Mouse (Mus musculus) embryo, embryonic 11.5 days (tissue): Measurements from ENCODE around the gene Fgfr2.

Experiments
- DNase-seq: peaks from one replicate; pipeline ENCODE4 v3.0.0-alpha.2; 2012; ENCODE audit warnings: low read depth, low spot score

Gene Fgfr2

DNA sequence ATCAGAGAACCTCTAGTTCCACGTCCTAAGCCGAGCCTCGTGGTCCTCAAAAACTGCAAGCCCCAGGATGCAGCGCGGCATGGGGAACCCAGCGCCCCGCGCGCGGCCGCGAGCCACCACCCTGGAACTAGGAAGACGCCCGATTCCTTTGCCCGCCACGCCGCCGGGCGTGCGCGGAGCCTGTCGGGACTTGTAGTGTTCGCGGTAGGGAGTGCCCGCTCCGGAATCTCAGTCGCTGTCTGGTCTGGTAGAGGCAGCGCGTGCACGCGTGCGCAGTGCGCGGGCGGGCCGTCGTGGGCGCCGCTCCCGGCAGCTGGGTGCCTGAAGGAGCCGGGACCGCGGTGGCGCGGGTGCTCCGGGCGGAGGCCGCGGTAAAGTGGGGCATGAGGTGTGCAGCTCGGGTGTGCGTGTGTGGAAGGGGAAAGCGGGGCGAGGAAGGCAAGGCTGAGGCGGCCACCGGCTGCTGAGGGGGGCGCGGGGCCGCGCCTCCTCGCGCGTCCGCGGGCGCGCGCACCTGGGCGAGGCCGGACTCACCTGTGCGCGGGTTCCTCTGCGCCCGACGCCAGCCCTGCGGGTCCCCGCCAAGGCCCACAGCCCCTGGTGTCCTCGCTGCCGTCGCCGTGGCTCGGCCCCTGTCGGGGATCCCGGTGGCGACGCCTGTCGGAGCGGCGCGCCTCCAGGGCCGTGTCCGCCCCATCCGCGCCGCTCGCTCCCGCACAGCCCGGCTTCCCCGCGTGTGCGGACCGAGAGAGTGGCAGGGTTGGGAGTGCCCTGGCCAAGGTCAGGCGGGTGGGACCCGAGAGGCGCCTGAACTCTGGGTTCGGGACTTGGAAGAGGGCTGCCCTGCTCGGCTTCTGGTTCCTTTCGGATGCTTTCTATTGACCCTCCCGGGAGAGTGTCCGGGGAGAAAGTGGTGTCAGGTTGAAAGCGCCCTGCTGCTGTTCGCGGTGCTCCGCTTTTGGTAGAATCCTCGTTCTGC is 2257.2 kb downstream of the Fgfr2 start, which contains the start of gene Plekha1:
Gene Plekha1 (plus strand): TSS at position 144 of the 979 bp plus-strand sequence.
- peak; percentile 95 for DNase-seq

GRCm38 (mm10) chr7:130864711-130865110 is 2258.4 kb downstream of the Fgfr2 start:
- no peak for DNase-seq

GRCm38 (mm10) chr7:130862501-130862900 is 2260.6 kb downstream of the Fgfr2 start:
- DNase-seq: no peak

DNA sequence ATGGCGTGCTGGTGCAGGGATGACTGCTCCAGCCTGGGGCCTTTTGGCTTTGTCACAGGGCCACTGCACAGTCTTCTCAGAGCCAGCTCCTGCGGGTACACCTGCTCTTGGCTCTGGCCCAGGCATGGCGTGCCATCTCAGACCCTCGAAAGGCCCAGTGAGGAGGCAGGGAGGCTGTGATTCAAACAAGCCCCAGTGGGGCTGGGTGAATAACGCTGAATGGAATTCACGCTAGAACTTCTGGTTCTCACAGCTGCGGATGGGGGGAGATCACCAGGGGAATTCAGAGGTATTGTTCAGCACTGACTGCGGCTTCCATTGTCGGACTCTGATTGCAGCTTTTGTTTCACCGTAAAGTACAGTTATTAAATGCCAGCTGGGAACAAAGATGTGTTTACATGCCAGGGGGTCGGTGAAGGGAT is 2262.4 kb downstream of the Fgfr2 start:
- no peak for DNase-seq

GRCm38 (mm10) chr7:130859926-130860325 is 2263.2 kb downstream of the Fgfr2 start:
- DNase-seq: no peak

DNA sequence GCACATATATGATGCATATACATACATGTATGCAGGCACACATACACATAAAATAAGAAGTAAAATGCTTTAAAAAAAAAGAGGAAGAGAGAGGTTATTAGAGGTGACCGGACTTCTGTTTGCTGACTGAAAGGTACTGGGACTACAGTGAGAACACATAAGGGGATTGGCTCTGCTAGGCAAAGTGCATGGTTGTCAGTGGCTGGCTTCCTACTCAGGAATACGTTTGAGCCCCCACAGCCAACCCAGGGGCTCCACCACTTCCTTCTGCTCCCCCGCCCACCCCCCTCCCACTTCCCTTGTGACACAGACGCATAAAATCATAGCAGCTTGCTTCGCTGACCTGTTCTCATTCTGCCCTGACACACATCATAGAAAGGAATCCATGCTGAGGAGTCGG is 2265.2 kb downstream of the Fgfr2 start:
- no peak for DNase-seq

DNA sequence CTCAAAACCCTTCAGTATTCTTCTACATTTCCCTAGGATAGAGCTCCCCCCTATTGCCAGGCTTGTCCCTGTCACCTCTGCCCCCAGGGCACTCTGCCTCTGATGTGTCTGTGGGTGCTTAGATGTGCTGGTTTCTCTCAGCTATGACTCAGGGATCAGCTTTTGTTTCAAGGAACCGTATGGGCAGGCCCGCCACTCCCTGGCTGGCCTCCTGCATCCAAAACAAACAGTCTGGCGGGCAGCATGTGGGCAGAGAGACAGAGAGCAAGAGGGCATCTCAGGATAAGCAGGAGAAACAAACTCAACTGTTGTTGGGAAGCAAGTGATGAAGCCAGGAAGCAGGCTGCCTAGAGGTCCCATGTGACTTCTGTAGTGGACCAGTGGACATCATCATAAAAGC is 2267.5 kb downstream of the Fgfr2 start:
- no peak for DNase-seq

- no peak for DNase-seq
These were observed 2268.4 kb downstream of the Fgfr2 start for GRCm38 (mm10) chr7:130854684-130855292.

GRCm38 (mm10) chr7:130847164-130847718 is 2275.9 kb downstream of the Fgfr2 start:
- DNase-seq: no peak

GRCm38 (mm10) chr7:130839380-130840100 is 2283.6 kb downstream of the Fgfr2 start:
- DNase-seq: no peak

DNA sequence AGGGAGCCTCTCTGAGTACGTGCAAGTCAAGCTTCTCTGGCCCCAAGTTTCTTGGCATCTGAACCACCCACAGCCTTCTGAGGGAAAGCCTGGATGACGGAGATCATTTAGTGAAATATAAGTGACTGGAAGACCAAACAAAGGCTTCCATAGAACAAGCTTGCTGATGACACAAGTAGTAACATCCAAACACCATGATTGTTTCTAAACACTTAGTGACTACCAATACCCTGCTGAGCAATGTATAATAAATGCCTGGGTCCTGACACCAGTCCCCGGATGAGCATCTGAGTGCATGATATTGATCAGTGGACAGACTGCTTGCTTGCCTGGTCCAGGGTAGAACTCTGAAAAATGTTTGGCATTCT is 2284.5 kb downstream of the Fgfr2 start:
- DNase-seq: no peak

DNA sequence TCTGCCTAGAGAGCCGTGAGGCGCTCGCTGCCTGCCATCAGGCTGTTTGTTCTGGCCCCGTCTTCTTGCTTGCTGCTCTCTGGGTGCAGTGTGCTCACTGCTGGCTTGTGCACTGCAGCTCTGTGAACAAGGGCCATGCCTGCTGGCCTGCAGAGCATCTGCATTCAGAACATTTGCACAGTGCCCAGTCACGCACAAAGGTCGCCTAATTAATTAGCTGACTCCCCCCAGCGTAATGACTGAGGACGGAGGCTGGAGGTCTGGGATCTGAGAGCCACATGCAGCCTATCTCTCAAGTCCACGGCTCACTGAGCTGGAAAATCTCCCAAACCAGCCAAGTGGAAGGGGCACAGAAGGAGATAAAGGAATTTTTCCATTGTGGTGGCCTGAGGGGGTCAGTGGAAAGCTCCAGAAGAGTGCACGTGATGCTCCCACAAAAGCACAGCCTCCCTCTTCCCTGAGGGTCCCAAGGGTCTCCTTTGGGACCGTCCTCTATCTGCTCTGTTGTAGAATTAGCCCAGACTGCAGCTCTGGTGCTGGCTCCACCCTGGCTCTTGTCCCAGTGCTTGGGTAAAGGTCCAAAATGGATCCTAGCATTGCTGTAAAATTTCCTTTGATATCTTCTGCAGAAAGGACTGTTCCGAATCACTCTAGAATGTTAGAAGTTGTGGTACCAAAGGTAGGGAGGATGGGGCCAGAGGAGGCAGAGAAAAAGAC is 2285.1 kb downstream of the Fgfr2 start:
- peak; percentile 19 for DNase-seq

- DNase-seq: no peak
These were observed 2287.1 kb downstream of the Fgfr2 start for GRCm38 (mm10) chr7:130836066-130836465.

- DNase-seq: peak; percentile 32
These were observed 2287.9 kb downstream of the Fgfr2 start for GRCm38 (mm10) chr7:130834958-130835861.

DNA sequence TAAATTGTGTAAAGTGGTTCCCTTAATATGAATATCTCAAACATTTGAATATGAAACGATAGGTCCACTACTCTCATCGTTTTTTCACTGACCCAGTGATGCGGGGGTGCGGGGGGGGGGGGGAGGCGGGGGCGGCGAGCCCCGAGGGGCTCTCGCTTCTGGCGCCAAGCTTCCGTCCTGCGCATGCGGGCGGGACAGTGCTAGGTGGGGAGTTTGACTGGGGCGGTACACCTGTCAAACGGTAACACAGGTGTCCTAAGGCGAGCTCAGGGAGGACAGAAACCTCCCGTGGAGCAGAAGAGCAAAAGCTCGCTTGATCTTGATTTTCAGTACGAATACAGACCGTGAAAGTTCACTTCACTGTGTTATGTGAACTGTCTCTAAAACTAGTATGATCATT is 2288.9 kb downstream of the Fgfr2 start:
- peak; percentile 94 for DNase-seq

- no peak for DNase-seq
These were observed 2291.6 kb downstream of the Fgfr2 start for GRCm38 (mm10) chr7:130831586-130831985.

DNA sequence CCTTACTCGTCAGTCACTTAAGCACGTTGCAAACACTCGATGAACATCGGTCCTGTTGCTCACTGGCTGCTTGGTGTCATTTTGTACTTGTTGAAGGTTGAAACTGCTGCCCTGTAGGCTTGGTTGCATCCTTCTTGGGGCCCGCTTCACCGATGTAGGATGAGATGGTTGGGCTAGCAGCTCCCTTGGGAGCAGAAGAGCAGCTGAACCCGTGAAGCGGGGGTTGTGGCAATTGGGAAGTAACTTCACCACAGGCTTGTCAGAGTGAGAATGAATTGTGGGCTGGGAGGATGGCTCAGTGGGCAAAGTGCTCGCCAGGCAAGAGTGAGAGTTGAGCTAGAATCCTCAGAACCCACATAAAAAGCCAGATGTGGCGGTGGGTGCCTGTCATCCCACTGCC is 2294.7 kb downstream of the Fgfr2 start:
- no peak for DNase-seq

DNA sequence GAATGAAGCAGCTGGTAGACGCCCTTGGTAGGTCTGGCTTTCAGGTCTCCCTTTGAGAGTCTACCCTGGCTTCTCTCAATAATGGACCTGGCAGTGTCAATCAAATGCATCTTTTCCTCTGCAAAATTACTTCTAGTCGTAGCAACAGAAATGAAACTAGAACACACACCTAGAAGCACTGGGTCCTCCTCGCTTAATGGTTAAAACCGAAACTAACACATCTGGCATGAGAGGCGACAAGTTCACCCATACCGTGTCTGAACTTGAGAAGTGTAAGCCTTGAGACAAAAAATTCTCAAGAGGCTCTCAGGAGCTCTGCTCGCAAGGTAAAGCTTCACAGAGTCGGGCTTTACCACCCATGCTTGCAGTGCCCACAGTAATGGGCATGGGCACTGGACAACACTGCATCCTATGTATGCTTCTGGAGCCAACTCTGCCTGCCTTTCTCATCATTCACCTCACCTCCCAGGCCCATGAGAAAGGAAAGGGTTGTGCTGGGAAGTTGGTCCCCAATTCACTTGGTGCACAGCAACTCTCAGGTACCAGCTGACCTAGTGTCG is 2295.2 kb downstream of the Fgfr2 start:
- DNase-seq: no peak

DNA sequence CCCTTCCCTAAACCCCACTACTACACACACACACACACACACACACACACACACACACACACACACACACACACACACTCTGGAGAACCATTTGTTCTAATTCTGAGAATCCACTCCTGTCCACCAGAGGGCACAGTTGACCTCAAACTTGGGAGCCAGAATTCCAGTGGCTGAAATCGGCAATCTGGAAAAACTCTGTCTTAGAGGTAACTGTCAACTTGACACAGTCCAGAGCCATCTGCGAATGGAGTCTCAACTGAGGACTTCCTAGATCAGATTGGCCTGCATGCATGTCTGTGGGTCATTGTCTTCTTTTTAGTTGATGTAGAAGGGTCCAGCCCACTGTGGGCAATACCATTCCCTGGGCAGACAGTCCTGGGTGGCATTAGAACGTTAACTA is 2295.7 kb downstream of the Fgfr2 start:
- DNase-seq: peak; percentile 47

DNA sequence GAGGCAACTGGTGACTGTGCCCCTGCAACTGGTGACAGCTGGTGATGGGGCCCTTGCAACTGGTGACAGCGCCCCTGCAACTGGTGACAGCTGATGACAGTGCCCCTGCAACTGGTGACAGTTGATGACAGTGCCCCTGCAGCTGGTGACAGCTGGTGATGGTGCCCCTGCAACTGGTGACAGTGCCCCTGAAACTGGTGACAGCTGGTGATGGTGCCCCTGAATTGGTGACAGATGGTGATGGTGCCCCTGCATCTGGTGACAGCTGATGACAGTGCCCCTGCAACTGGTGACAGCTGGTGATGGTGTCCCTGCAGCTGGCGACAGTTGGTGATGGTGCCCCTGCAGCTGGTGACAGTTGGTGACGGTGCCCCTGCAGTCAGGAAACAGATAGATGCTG is 2296.8 kb downstream of the Fgfr2 start:
- no peak for DNase-seq
